Mouse (Mus musculus): ENCODE data around the gene Cisd3. TPM values are rescaled to one million over a fixed set of nuclear protein-coding genes. Genes with fewer than 3 reads are reported as not detected.

Gene Cisd3
- total RNA-seq, 1 experiment from 2014 or later, result 166 TPM

Small RNAs within 50 kb of the gene (microRNA-seq; reads per million reads assigned to microRNA genes)
- 0 reads per million in 2 experiments for gene Gm24158
- gene Mir6927, result 0 to 1.0 reads per million in 2 experiments

Other genes with a start within 250 kb of the Cisd3 start
- not detected in 2 replicates for gene 4933428G20Rik, start 185.5 kb upstream of the Cisd3 start, total RNA-seq (2021)
- gene Srcin1, start 109.6 kb upstream of the Cisd3 start, total RNA-seq (2021), result 9.8 and 9.9 TPM in 2 replicates
- gene Epop, start 56.1 kb upstream of the Cisd3 start, total RNA-seq (2021), result 6.2 and 7.8 TPM in 2 replicates
- gene Mllt6, start 22.4 kb upstream of the Cisd3 start, total RNA-seq (2021), result 49.4 and 53.6 TPM in 2 replicates
- 27.0 and 36.1 TPM in 2 replicates for gene Pcgf2, start 14.7 kb downstream of the Cisd3 start, total RNA-seq (2021)
- 216 and 226 TPM in 2 replicates for gene Psmb3, start 17.6 kb downstream of the Cisd3 start, total RNA-seq (2021)
- 28.7 and 30.7 TPM in 2 replicates for gene Pip4k2b, start 58.9 kb downstream of the Cisd3 start, total RNA-seq (2021)
- gene Cwc25, start 80.7 kb downstream of the Cisd3 start, total RNA-seq (2021), result 19.5 and 22.6 TPM in 2 replicates
- not detected in 2 replicates for gene 1700001P01Rik, start 90.1 kb downstream of the Cisd3 start, total RNA-seq (2021)
- 741 and 851 TPM in 2 replicates for gene Rpl23, start 96.6 kb downstream of the Cisd3 start, total RNA-seq (2021)
- gene Lasp1, start 113.2 kb downstream of the Cisd3 start, total RNA-seq (2021), result 103 and 142 TPM in 2 replicates
- gene B230217C12Rik, start 155.0 kb downstream of the Cisd3 start, total RNA-seq (2021), result 5.1 and 5.5 TPM in 2 replicates
- gene Fbxo47, start 198.3 kb downstream of the Cisd3 start, total RNA-seq (2021), result 1.2 TPM in 1 of 2 replicates, not detected in the other